Mouse (Mus musculus) thymus, adult 18-20 months (tissue): ENCODE measurements around the gene Pfn4.
"Not testable (repeated sequence)": the region's sequence is repeated elsewhere in the genome, so short reads cannot be mapped to it uniquely, and the experiment has no call there.

Experiments
- DNase-seq, 2 experiments: peaks; one replicate each; pipeline ENCODE4 v3.0.0; 2022; ENCODE audit warnings: mixed read lengths in 2 of 2

Gene Pfn4

DNA sequence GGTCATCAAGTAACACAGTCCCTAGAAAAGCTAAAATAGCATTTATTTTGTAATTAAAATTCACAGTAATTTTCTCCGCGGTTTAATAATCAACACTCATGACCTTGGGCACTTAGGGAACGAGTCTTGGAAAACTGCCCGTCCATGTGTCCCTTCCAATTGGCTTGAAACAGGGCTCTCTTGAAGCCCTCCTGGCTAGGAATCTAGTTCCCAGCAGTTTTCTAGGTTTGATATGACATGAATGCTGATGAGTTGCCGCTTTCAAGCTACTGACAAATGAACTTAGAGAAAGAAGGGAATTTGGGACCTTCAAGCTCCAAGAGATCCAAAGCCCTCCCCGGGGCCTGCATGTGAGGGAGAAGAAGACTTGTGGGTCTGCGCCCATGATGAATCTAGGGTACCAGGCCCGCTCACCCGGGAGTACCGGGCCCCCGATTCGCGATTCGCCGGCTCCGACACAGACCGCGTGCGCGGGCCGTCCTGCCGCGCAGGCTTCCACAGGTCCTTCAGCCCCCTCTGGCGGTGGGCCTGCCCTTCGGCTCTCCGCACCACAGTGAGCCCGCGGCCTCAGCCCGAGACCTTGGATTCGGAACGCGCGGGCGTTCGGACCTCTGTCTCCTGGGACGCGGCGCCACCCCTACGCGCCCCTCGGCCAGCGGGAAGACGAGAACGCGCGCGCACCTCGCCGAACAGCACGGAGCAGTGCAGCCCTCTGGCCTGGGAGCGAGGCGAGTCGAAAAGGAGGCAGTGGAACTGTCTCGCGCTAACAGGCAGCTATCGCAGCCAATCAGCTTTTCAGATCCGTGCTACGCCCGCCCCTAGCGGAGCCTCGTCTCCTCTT lies at the start of gene Pfn4, which contains the start of gene Fam228b:
TSS of gene Pfn4 (plus strand) at position 531 of the 841 bp plus-strand sequence.
TSS of gene Fam228b (minus strand) at position 776 of the 841 bp plus-strand sequence.
- peak; percentile 87 to 94 for DNase-seq

DNA sequence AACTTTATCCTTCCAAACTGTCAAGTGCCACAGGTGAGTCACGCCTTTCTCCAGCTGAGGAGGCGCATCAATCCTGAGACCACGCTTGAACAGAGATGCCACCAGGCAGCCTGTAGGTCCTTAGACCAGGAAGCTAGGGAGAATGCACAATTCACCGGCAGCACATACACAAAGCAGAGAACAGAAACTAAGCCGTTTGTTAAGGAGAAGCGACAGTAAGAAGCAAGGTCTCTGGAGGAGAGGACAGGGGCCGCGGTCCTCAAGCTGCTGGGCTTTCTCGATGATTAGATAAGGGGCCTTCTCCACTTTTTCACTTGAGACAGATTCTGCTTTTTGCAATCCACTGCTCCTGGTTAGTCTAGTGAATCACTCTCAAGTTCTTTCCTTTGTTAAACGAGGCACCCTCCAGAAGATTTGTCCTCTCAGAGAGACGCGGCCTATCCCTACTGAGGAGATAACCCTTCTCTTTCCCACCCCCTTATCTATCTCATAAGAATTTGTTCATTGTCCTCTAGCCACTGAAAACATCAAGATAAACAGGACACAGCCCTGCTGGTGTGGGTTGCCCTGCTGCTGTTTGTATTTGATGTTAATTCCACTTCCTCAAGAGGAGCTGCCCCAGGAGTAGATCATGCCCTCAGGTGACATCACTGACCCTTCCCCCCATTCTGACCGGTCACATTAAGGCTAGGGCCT lies 49.6 kb upstream of the Pfn4 start:
- DNase-seq: no peak

DNA sequence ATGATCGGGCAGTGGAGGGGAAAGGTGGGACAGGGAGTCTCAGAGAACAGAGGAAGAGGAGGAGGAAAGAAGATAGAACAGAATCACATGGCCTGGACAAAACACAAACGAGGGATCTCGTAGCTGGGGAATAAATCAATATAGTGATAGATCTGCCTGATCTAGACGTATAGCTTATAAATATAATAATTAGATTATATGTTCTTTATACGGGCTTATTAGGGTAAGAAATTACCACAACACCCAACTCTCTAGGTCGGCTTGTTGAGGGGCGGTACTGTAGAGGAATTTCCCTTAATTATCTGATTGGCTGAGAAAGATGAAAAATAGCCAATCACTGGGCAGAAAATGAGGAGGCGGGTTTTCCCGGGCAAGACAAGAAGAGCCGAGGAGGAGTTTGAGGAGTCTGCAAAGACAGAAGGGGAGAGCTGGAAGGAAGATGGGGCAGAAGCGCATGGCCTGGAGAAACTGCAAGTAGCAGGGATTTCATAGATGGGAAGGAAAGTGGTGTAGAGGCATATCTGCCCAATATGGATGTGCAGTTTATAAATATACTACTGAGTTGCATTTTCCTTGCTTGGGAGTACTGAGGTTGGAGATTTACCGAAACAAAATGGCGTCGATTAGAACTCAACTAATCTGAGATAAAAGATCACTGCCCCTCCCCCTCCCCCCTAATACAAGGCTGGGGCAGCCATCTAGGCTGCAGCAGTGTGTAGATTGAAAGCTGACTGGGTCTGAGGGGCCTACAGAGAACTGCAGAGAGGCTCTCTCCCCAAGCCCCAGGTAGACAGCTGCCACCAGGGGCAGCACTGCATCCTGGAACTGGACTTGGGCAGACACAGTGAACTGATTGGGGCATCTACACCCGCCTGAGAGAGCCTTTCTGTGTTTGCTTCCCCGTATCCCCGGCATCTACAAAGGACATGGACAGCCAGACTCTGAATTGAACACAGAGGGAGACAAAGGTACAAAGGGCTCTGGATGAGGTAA lies 48.8 kb upstream of the Pfn4 start:
- no peak for DNase-seq

DNA sequence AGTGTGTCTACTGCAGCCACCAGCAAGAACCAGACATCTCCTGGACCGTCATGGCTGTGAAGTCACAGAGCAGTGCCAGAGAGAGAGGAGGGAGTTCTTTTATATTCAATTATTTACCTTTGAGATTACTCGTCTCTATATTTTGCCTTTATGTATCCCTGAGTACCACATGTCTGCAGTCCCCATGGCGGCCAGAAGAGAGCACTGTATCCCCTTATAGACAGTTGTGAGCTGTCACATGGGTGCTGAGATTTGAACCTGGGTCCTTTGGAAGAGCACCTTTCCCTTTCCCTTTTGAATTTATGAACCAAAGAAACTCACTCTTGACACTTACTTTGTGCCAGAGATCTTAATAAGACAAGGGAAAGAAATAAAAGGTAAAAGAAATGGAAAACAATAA lies 39.7 kb upstream of the Pfn4 start:
- DNase-seq: no peak

DNA sequence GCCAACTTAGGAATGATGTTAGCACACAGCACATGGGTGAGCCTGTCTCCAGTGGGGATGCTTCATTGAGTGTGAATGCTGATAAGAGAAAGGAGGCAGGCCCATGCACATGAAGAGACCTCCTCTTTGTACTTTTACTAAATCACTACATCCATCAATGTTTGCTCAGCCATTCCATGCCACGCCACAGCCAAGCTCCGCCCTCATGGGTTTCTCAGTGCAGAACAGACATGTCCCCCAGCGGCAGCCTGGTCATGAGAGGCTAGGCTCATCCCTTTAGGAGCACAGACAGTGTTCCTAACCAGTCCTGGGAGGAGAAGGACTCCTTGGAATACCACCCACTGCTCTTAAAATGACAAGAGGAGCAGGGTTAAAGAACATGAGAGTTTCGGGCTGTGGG lies 37.2 kb upstream of the Pfn4 start:
- no peak for DNase-seq

DNA sequence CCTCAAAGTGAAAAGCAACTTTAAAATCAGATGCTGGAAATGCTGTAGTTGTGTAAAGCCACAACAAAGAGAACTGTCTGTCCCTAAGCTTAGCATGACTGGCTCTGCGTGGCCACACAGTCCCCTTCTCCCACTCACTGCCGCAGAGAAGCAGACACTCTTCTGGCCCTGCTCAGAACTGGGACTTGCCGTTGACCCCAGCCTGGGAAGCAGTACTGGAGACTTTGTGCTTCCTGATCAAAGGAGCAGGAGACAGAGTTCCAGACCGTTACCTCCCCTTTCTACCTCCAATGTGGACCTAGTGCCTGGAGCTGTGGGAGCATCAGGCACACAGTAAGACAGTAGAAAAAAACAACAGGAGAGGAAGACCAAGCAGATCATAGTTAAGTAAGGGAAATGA lies 36.5 kb upstream of the Pfn4 start:
- DNase-seq: no peak

DNA sequence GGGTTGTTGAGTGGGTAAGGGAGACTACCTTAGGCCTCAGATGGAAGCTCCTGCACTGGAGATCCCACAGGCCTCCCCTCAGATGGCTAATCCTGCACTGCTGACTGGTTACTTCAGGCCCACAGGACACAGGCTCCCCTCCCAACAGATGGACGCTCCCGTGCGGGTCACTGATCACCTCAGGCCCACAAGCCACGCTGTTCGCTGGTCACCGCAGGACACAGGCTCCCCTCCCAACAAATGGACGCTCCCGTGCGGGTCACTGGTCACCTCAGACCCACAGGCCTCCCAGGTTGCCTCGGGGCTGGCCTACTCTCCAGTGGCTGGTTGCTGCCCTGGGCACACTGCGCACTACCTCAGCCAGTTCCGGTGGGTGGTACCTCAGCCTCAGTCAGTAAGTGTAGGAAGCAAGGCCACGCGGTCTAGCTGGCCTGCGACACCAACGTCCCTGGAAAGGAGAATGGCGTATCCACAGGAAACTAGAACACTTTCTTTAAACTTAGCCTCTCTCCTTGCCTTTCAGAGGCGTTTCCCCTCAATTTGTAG lies 30.7 kb upstream of the Pfn4 start, which contains the start of gene Fam228a:
TSS of gene Fam228a (minus strand) at position 400 of the 546 bp plus-strand sequence.
- no peak for DNase-seq

DNA sequence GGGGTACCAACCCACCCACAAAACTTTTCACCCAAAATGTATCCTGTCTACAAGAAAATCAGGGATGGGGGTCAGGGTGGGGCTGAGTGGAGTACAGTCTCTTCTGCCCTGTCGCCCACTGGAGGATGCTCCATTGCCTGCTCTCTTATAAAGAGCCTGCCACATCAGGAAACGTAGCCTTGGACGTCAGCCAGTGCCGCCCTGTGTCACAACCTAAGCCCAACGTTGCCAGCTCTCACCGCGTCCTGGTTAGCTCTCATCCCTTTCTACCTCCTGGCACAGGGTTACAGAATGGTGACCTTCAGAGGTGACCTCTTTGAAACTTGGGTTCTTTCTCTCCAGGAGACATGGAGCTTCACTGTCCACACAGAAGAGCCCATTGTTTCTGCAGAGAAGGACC lies 28.0 kb upstream of the Pfn4 start:
- DNase-seq: no peak

DNA sequence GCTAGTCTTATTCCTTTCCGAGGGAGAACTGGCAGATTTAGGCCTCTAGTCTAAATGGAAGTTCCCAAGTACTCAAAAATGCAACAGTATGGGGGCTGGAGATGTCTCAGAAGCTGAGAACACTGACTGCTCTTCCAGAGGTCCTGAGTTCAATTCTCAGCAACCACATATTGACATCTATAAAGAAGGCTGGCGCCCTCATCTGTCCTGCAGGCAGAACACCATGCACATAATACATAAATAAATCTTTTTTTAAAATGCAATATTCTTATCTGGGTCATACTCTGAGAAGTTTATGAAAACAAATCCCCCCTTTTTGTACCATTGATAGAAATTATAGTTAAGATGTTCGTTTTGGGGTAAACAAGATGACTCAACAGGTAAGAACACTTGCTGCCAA lies 26.6 kb upstream of the Pfn4 start:
- no peak for DNase-seq

DNA sequence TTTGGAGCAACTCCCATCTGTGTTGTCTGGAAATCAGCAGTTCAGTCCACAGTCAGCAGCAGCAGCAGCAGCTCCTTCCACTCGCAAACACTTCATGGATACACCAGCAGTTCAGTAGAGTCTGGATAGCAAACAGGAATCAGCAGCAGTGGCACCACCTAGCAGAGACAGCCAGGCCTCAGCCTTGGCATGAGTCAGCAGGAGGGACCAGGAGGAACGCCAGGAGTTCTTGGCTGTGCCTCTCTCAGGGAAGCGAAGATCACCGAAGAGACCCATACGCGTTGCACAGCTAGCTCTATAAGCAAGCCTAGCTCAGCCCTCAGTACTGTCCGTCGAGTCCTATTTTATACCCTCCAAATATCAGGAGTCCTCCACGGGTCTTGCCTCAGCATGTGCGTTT lies 24.3 kb upstream of the Pfn4 start:
- DNase-seq: no peak

DNA sequence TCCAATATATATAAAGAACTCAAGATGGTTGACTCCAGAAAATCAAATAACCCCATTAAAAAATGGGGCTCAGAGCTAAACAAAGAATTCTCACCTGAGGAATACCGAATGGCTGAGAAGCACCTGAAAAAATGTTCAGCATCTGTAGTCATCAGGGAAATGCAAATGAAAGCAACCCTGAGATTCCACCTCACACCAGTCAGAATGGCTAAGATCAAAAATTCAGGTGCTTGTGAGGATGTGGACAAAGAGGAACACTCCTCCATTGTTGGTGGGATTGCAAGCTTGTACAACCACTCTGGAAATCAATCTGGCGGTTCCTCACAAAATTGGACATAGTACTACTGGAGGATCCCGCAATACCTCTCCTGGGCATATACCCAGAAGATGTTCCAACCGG lies 14.4 kb upstream of the Pfn4 start:
- not testable (repeated sequence) for DNase-seq

DNA sequence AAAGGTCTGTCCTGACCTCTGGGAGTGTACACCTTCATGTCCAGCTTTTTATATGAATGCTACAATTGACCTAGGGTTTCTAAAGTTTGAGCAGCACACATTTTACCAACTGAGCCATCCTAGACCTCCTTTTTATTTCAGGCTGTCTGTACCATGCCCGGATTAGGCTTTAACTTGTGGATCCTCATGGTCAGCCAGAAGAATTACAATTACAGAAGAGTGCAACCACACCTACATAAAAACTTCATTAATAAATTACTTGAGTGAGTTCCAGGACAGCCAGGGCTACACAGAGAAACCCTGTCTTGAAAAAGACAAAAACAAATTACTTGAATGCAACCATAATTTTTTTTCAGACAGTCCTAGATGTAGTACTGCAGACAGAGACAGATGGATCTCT lies 11.8 kb upstream of the Pfn4 start:
- no peak for DNase-seq

DNA sequence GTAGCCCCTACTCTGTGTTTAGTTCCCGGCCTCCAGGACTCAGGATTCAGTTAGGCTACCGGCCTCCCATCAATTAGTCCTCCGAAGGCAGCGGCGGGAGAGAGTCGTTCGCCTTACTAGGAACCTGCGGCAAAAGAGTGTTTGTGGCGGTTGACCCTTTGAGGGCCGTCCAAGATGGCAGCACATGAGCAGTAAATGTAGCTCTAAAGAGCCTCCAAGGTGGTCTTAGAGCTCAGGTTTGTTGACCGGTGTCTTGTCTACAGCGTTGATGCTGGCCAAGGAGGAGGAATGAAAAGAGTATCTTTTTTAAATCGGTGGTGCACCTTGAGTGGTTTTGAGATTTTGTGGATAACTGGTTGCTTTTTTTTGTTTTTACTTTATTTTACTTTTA lies 506 bp downstream of the Pfn4 start:
- DNase-seq: no peak

DNA sequence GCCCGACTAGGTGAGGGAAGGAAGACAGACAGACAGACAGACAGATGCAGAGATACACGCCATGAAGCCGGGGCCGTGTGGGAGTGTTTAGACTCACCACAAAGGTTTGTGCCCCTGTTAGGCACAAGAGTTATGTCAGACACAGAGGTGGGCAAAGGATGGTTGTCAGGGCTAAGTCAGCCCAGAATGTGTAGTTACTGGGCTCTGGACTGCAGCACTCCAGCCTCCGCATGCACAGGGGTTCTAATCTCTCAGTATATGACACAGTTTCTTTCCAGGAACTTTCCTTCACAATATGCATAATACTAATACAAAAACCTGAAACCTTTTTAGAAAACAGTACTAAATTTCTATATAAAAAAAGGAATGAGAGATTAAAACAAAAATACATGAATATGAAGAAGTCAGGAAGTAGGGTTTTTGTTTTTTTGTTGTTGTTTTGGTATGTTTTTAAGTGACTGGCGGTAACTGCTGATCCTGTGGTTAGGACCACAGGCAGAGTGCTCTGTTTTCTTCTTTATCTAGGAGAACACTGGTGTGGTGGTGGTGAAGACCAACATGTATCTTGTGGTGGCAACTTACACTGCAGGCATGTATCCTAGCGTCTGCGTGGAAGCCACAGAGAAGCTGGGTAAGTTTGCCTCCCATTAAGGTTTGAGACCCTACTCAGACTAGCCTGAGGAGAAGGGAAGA lies 6.2 kb downstream of the Pfn4 start:
- DNase-seq: no peak

DNA sequence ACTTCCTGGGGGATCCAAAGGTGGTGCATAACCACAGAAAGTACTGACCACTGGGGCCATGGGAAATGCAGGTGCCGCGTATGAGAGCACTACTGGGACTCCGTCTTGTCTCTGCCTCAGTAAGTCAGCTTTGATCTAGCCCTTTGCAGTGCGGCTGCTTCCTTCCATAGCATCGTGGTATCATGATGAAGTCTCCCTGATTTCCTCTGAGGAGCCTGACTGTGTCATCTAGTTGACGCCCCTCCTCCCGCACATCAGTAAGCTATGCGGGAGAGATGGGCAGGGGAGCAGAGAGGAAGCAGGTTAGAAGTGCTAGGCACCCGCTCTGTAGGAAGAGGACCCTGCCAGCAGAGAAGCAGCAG lies 6.7 kb downstream of the Pfn4 start:
- peak in 1 of 2 experiments; percentile 24 for DNase-seq

DNA sequence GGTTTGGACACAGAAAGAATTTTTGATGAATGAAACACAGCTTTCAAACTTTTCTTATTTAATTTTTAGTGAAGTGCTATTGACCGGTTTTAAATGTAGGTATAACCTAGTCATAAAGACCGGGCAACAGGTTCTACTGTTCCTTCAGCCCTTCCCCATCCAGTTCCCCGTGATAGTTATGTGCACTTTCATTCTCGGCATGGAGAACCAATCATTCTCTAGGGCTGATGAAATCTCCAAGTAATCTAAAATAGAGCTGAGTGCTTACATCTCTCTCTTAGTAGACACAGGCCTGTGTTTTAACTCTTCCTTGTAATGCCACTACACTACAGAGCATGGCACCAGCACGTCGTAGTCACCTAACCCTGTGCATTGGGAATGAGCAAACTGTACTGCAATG lies 8.9 kb downstream of the Pfn4 start:
- DNase-seq: no peak

DNA sequence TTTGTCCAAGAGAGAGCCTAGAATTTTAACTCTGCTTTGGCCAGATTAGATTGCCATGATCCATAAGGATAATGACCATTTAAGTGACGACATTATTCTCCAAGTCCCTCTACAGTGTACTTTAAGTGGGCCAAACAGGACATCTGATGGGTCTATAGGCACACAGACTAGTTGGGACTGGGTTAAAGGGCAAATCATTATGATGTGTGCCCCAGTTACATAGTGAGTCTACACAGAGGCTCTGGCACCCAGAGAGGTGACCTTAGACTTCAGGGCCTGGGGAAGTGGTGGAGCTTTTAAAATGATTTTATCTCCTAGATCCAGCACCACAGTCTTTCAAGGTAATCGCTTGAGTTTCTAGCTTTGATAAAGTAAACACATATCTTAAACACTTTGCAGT lies 11.4 kb downstream of the Pfn4 start:
- DNase-seq: no peak

DNA sequence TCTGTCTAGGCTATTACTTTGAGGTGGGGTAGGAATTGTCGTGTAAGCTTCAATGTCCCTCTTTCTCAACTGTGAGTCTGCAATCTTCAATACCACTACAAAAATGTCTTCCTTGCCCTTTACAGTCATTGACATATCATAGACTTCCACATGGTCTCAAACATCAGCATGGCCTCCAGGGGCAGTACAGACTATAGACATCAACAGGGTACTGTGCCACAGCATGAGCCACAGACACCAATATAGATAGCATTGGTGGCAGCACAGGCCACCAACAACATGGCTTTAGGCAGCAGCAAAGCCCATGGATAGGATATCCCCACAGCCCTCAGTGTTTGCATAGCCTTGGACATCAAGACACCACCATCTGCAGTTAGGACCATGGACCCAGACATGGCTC lies 12.4 kb downstream of the Pfn4 start:
- no peak for DNase-seq

DNA sequence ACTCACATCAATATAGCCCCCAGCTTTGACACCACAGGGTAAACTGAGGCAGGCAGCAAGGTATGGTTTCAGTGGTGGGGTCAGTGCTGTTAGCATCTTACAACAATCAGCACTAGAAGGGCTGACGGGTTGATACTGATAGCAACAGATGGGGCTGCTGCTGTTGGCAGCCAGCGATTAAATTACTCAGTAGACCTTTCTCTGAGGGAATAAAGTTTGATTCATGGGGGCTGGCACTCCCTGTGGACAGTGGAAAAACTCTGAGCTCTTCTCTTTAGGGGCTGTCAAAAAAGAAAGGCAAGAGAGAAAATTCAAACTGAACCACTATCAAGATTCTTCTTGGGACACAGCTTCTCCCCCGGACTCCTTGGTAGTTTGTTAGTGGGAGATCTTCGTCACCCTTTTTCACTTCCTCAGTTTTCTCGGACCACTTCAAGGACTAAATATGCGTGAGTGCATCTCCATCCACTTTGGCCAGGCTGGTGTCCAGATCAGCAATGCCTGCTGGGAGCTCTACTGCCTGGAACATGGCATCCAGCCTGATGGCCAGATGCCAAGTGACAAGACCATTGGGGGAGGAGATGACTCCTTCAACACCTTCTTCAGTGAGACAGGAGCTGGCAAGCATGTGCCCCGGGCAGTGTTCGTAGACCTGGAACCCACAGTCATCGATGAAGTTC lies 13.0 kb downstream of the Pfn4 start:
- not testable (repeated sequence) for DNase-seq

DNA sequence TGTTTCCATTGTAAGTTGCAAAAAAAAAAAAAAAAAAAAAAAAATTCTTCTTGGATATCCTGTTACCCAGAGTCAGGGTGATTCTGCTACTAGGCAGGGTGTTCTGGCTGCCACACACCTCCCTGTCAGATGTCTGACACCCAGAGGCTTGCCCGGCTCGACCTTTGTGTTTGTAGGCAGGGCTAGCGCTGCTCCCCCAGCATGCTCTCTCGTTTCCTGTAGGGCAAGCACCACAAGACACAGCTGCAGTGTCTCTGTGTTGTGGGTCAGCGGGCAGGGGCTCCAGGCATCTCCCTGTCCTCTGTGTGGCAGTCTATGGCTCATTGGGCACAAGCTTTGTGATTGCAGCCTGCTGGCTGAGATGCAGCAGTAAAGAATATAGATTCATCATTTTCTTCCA lies 14.8 kb downstream of the Pfn4 start:
- DNase-seq: peak in 1 of 2 experiments; percentile 29

DNA sequence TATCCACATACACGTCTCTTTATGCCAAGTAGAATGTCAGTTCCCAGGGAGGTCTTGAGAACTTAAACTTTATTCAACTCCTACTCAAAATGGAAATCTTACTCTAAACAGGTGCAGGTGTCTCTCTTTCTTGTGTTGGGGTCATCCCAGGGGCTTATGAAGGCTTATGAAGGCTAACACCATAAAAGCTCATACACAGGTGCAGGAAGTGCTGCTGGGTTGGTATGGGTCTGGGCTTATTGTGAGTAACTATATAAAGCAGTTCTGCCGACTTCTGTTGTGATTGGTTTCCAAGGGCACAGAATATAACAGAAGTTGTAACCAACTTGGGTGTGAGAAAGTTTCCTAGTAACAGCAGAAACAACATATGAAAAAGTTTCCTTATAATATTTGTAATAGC lies 15.6 kb downstream of the Pfn4 start:
- no peak for DNase-seq
